Comparison of ENCODE assay signal across 8 mouse cellular contexts in genomic region chr9:22226846-22227245, GRCm38 (mm10). TPM values are rescaled to one million over a fixed set of nuclear protein-coding genes. Genes with fewer than 3 reads are reported as not detected.
DNase-seq lines count a peak whose midpoint lies in the region; ATAC-seq and TF ChIP-seq lines count a peak whose summit lies in the region.

No protein-coding gene starts in this region.

- H3K9ac ChIP-seq in heart, embryonic 14.5 days (ENCODE audit: low read length), result no peak overlapping the region
- H3K9ac ChIP-seq in lung, embryonic 14.5 days, result no peak overlapping the region
- no peak overlapping the region for H3K9ac ChIP-seq in midbrain, embryonic 15.5 days
- H3K9ac ChIP-seq in midbrain, embryonic 16.5 days (ENCODE audit: low read depth, low read length), result no peak overlapping the region
- H3K9ac ChIP-seq in hindbrain, embryonic 12.5 days, result no peak overlapping the region

- peak overlapping the region; percentile 94 for H3K4me3 ChIP-seq in G1E (ENCODE audit: low read depth, low read length)
- no peak overlapping the region for H3K4me3 ChIP-seq in heart, embryonic 14.5 days (ENCODE audit: control insufficient read depth in 1 of 2, insufficient read depth in 1 of 2, low read depth in 1 of 2, low read length in 2 of 2)
- H3K4me3 ChIP-seq in lung, embryonic 14.5 days (ENCODE audit: low read depth, low read length), result no peak overlapping the region
- no peak overlapping the region for H3K4me3 ChIP-seq in midbrain, embryonic 15.5 days
- no peak overlapping the region for H3K4me3 ChIP-seq in midbrain, embryonic 16.5 days (ENCODE audit: low read depth, low read length)
- H3K4me3 ChIP-seq in hindbrain, embryonic 12.5 days, result no peak overlapping the region

- no peak for TF ChIP-seq CTCF in G1E (IDR thresholded peaks at IDR 0.05; ENCODE audit: low read depth, low read length)
- TF ChIP-seq CTCF in lung, embryonic 14.5 days (IDR thresholded peaks at IDR 0.05; ENCODE audit: low read depth), result no peak

- H3K27me3 ChIP-seq in G1E (ENCODE audit: insufficient read depth, low read length), result no peaks in the 10 kb centered on the region
- no peaks in the 10 kb centered on the region for H3K27me3 ChIP-seq in heart, embryonic 14.5 days (ENCODE audit: control insufficient read depth, insufficient read depth, low read length)
- H3K27me3 ChIP-seq in lung, embryonic 14.5 days (ENCODE audit: insufficient read depth, low read length), result no peaks in the 10 kb centered on the region
- H3K27me3 ChIP-seq in midbrain, embryonic 15.5 days (replicated peaks), result no peaks in the 10 kb centered on the region
- no peaks in the 10 kb centered on the region for H3K27me3 ChIP-seq in midbrain, embryonic 16.5 days (ENCODE audit: control insufficient read depth, insufficient read depth, low read depth, low read length)
- H3K27me3 ChIP-seq in hindbrain, embryonic 12.5 days, result no peaks in the 10 kb centered on the region

- H3K27ac ChIP-seq in heart, embryonic 14.5 days (replicated peaks in 1 of 2; ENCODE audit: control insufficient read depth in 1 of 2, insufficient read depth in 1 of 2, low read depth in 2 of 2, low read length in 2 of 2), result peak overlapping the region in 1 of 2 experiments; percentile 55; a peak in 3 of 4 replicates
- no peak overlapping the region for H3K27ac ChIP-seq in lung, embryonic 14.5 days (ENCODE audit: low read depth)
- no peak overlapping the region for H3K27ac ChIP-seq in midbrain, embryonic 15.5 days
- H3K27ac ChIP-seq in midbrain, embryonic 16.5 days (ENCODE audit: low read length), result no peak overlapping the region
- no peak overlapping the region for H3K27ac ChIP-seq in hindbrain, embryonic 12.5 days

- no peaks in the 10 kb centered on the region; the same call in none of the 2 replicates for H3K9me3 ChIP-seq in G1E (replicated peaks)
- H3K9me3 ChIP-seq in heart, embryonic 14.5 days (ENCODE audit: control insufficient read depth, low read length), result no peaks in the 10 kb centered on the region
- H3K9me3 ChIP-seq in lung, embryonic 14.5 days (ENCODE audit: low read depth, low read length), result no peaks in the 10 kb centered on the region
- H3K9me3 ChIP-seq in midbrain, embryonic 15.5 days, result no peaks in the 10 kb centered on the region
- no peaks in the 10 kb centered on the region for H3K9me3 ChIP-seq in midbrain, embryonic 16.5 days (replicated peaks; ENCODE audit: control insufficient read depth, low read length, poor library complexity, severe bottlenecking)
- no peaks in the 10 kb centered on the region for H3K9me3 ChIP-seq in hindbrain, embryonic 12.5 days (replicated peaks)

- DNase-seq in G1E (ENCODE audit: low spot score), result no peak
- peak; percentile 57 to 63 for DNase-seq in cerebellum, adult 18-20 months
- peak; percentile 14 for DNase-seq in lung, embryonic 14.5 days
- no peak for DNase-seq in layer of hippocampus, postnatal 36 days

- 52% methylated on average over 15 of the region's 15 CpGs for WGBS in heart, embryonic 14.5 days
- 77% methylated on average over 15 of the region's 15 CpGs for WGBS in lung, embryonic 14.5 days
- 93% methylated on average over 15 of the region's 15 CpGs for WGBS in midbrain, embryonic 15.5 days
- 93% methylated on average over 15 of the region's 15 CpGs for WGBS in midbrain, embryonic 16.5 days
- WGBS in hindbrain, embryonic 12.5 days, result 85% methylated on average over 15 of the region's 15 CpGs

- ATAC-seq in G1E (ENCODE audit: extremely low read depth, insufficient number of reproducible peaks, low FRiP score, poor library complexity, severe bottlenecking), result no peak
- ATAC-seq in heart, embryonic 14.5 days (ENCODE audit: insufficient number of reproducible peaks, insufficient read depth, low FRiP score, low read depth), result no peak
- no peak for ATAC-seq in lung, embryonic 14.5 days (ENCODE audit: insufficient read depth)
- no peak for ATAC-seq in midbrain, embryonic 15.5 days (replicated peaks)
- no peak for ATAC-seq in midbrain, embryonic 16.5 days
- no peak for ATAC-seq in hindbrain, embryonic 12.5 days (ENCODE audit: low FRiP score)

- peak overlapping the region; percentile 75 for H3K4me2 ChIP-seq in heart, embryonic 14.5 days (ENCODE audit: low read length)
- peak overlapping the region; percentile 68 for H3K4me2 ChIP-seq in lung, embryonic 14.5 days
- H3K4me2 ChIP-seq in midbrain, embryonic 15.5 days, result no peak overlapping the region
- no peak overlapping the region for H3K4me2 ChIP-seq in midbrain, embryonic 16.5 days (ENCODE audit: low read length)
- H3K4me2 ChIP-seq in hindbrain, embryonic 12.5 days (replicated peaks), result no peak overlapping the region

- H3K36me3 ChIP-seq in G1E (replicated peaks), result peaks cover 25% of the 10 kb centered on the region
- H3K36me3 ChIP-seq in heart, embryonic 14.5 days (ENCODE audit: control insufficient read depth, insufficient read depth, low read length), result 0 out of 2 replicates have a peak, but pooled peaks cover 3% of the 10 kb centered on the region
- H3K36me3 ChIP-seq in lung, embryonic 14.5 days (ENCODE audit: insufficient read depth), result no peaks in the 10 kb centered on the region
- no peaks in the 10 kb centered on the region for H3K36me3 ChIP-seq in midbrain, embryonic 15.5 days (replicated peaks)
- no peaks in the 10 kb centered on the region for H3K36me3 ChIP-seq in midbrain, embryonic 16.5 days (ENCODE audit: control insufficient read depth, insufficient read depth, low read length)
- no peaks in the 10 kb centered on the region for H3K36me3 ChIP-seq in hindbrain, embryonic 12.5 days

- peaks cover 23% of the 10 kb centered on the region for H3K4me1 ChIP-seq in G1E (ENCODE audit: insufficient read depth, low read depth, low read length)
- H3K4me1 ChIP-seq in heart, embryonic 14.5 days (ENCODE audit: control insufficient read depth in 2 of 2, insufficient read depth in 2 of 2, low read length in 2 of 2), result peaks cover 2 to 12% of the 10 kb centered on the region in 2 experiments; a peak in 3 of 4 replicates
- H3K4me1 ChIP-seq in lung, embryonic 14.5 days (ENCODE audit: insufficient read depth), result no peaks in the 10 kb centered on the region
- peaks cover 5% of the 10 kb centered on the region for H3K4me1 ChIP-seq in midbrain, embryonic 15.5 days
- H3K4me1 ChIP-seq in midbrain, embryonic 16.5 days (ENCODE audit: control insufficient read depth, insufficient read depth, low read length), result peaks cover 4% of the 10 kb centered on the region; the same call in 1 of the 2 replicates
- H3K4me1 ChIP-seq in hindbrain, embryonic 12.5 days, result no peaks in the 10 kb centered on the region

RNA-seq across cellular contexts. Expression of gene Zfp809, which starts 1.3 kb away (rescaled TPM):
- total RNA-seq in G1E (2014; fragmentation: Nextera tagmentation) (180 and 200 TPM in 2 replicates), G1E (2017) (54.9 and 67.1 TPM in 2 replicates)
- 11.8 and 16.2 TPM in 2 replicates for polyA plus RNA-seq in G1E (2012)
- 23.1 and 25.3 TPM in 2 replicates for polyA plus RNA-seq in heart, embryonic 14.5 days (2014; fragmentation: Nextera tagmentation; extraction: Ambion mirVana)
- polyA plus RNA-seq in lung, embryonic 14.5 days (2014; fragmentation: Nextera tagmentation; extraction: Ambion mirVana), result 23.7 and 27.5 TPM in 2 replicates
- 10.3 and 11.4 TPM in 2 replicates for polyA plus RNA-seq in midbrain, embryonic 15.5 days (2015; fragmentation: Nextera tagmentation; extraction: Ambion mirVana)
- polyA plus RNA-seq in midbrain, embryonic 16.5 days (2015; fragmentation: Nextera tagmentation; extraction: Ambion mirVana), result 8.7 and 11.4 TPM in 2 replicates
- 10 to 100 TPM; 22.5 to 27.6 TPM for total RNA-seq in layer of hippocampus, postnatal 36 days (2021)
- polyA plus RNA-seq in hindbrain, embryonic 12.5 days (2016; fragmentation: Nextera tagmentation; extraction: Ambion mirVana), result 10.5 and 11.5 TPM in 2 replicates

RNA-seq across cellular contexts. Expression of gene Zfp599, which starts 32.8 kb away (rescaled TPM):
- 4.4 and 4.9 TPM in 2 replicates for total RNA-seq in G1E (2014; fragmentation: Nextera tagmentation)
- total RNA-seq in G1E (2017), result 1.1 and 2.0 TPM in 2 replicates
- polyA plus RNA-seq in G1E (2012), result 0.07 and 0.13 TPM in 2 replicates
- 4.0 and 4.9 TPM in 2 replicates for polyA plus RNA-seq in heart, embryonic 14.5 days (2014; fragmentation: Nextera tagmentation; extraction: Ambion mirVana)
- 6.6 and 6.8 TPM in 2 replicates for polyA plus RNA-seq in lung, embryonic 14.5 days (2014; fragmentation: Nextera tagmentation; extraction: Ambion mirVana)
- polyA plus RNA-seq in midbrain, embryonic 15.5 days (2015; fragmentation: Nextera tagmentation; extraction: Ambion mirVana), result 11.4 and 13.2 TPM in 2 replicates
- 11.9 and 12.0 TPM in 2 replicates for polyA plus RNA-seq in midbrain, embryonic 16.5 days (2015; fragmentation: Nextera tagmentation; extraction: Ambion mirVana)
- total RNA-seq in layer of hippocampus, postnatal 36 days (2021), result 1 to 10 TPM; 5.5 to 5.6 TPM
- 6.5 and 6.9 TPM in 2 replicates for polyA plus RNA-seq in hindbrain, embryonic 12.5 days (2016; fragmentation: Nextera tagmentation; extraction: Ambion mirVana)

RNA-seq across cellular contexts. Expression of gene Zfp872, which starts 39.0 kb away (rescaled TPM):
- not detected in 2 replicates for total RNA-seq in G1E (2014; fragmentation: Nextera tagmentation)
- 0.16 TPM in 1 of 2 replicates, not detected in the other for total RNA-seq in G1E (2017)
- not detected in 2 replicates for polyA plus RNA-seq in G1E (2012)
- 0.28 and 0.58 TPM in 2 replicates for polyA plus RNA-seq in heart, embryonic 14.5 days (2014; fragmentation: Nextera tagmentation; extraction: Ambion mirVana)
- 0.53 and 0.68 TPM in 2 replicates for polyA plus RNA-seq in lung, embryonic 14.5 days (2014; fragmentation: Nextera tagmentation; extraction: Ambion mirVana)
- polyA plus RNA-seq in midbrain, embryonic 15.5 days (2015; fragmentation: Nextera tagmentation; extraction: Ambion mirVana), result 0.41 and 0.48 TPM in 2 replicates
- polyA plus RNA-seq in midbrain, embryonic 16.5 days (2015; fragmentation: Nextera tagmentation; extraction: Ambion mirVana), result 0.72 and 0.85 TPM in 2 replicates
- total RNA-seq in layer of hippocampus, postnatal 36 days (2021), result under 1 TPM in 1 of 2 experiments, not detected in 1; 0.38 TPM
- polyA plus RNA-seq in hindbrain, embryonic 12.5 days (2016; fragmentation: Nextera tagmentation; extraction: Ambion mirVana), result 0.26 TPM in 1 of 2 replicates, not detected in the other

Comparison
In these comparisons a context has a peak if more than half of its experiments do, and no peak if none do; other contexts are left out.
1. DNase-seq: peak in cerebellum, adult 18-20 months (2 of 2) and lung, embryonic 14.5 days (single experiment); none in G1E (single experiment) and layer of hippocampus, postnatal 36 days (0 of 2).
2. H3K4me2 ChIP-seq: peak in heart, embryonic 14.5 days (single experiment) and lung, embryonic 14.5 days (single experiment); none in midbrain, embryonic 15.5 days (single experiment), midbrain, embryonic 16.5 days (single experiment) and hindbrain, embryonic 12.5 days (single experiment).